Mouse (Mus musculus): Measurements from ENCODE around the gene Rpl36. TPM values are rescaled to one million over a fixed set of nuclear protein-coding genes. Genes with fewer than 3 reads are reported as not detected.
"Not testable (repeated sequence)": the region's sequence is repeated elsewhere in the genome, so short reads cannot be mapped to it uniquely, and the experiment has no call there.

Rpl36 gene
- polyA plus RNA-seq, 1 experiment from 2014 or later = 1,726 TPM

DNA sequence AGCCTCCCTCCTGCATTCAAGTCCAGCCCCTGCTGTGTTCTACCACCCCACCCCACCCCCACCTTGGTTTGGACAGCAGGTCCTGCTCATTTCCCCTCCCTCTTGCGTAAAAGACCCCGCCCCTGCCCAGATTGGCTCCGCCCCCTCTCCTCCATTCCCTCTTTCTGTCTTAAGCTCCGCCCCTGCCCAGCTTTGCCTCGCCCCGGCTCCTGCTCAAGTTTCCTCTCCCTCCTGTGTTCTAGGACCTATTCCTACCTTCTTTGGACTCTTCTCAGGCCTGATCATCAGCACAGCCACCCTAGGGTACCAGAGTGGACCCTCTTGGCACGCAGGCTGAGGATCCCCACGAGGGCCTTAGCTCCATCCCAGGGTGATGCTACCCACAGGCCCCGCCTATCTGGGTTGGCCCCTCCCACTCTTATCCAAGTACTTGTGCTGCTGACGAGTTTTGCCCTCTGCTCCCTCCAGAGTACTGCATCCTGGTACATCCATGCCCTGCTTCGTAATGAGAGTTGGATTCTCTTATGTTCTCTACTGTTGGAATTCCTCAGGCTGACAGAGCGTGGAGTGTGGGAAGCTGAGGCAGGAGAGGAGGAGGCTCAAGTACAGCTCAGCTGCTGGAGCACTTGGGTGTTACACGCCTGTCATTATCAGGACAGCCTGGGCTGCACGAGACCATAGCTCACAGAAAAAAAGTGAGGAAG lies 1.2 kb upstream of the Rpl36 start:
- no peak overlapping the region for H3K27ac ChIP-seq (replicated peaks; ENCODE audit: low read depth, low read length)

GRCm38 (mm10) chr17:56612565-56612939 lies 664 bp upstream of the Rpl36 start:
- Histone ChIP-seq H3K36me3 (ENCODE audit: control insufficient read depth, insufficient read depth, low read length) (peaks cover 19% of the 10 kb centered on the region), H3K4me1 (ENCODE audit: control insufficient read depth, insufficient read depth, low read length) (peaks cover 12% of the 10 kb centered on the region)
- not testable (repeated sequence) for ATAC-seq (ENCODE audit: insufficient number of reproducible peaks, low FRiP score, low TSS enrichment, low read depth); H3K4me3 ChIP-seq (ENCODE audit: low read depth, low read length); H3K4me2 ChIP-seq (ENCODE audit: low read depth, severe bottlenecking); DNase-seq (ENCODE audit: low spot score); H3K9me3 ChIP-seq (ENCODE audit: control insufficient read depth, low read length); H3K27me3 ChIP-seq (ENCODE audit: control insufficient read depth, insufficient read depth, low read length); H3K9ac ChIP-seq (ENCODE audit: low read length); H3K27ac ChIP-seq (replicated peaks; ENCODE audit: low read depth, low read length)
- WGBS = 80% methylated on average over 10 of the region's 10 CpGs

More for the DNA sequence above, 1.2 kb upstream of the Rpl36 start:
- peak overlapping the region; percentile 10; the same call in 1 of the 2 replicates for H3K4me3 ChIP-seq (ENCODE audit: low read depth, low read length)
- no peak overlapping the region for H3K4me2 ChIP-seq (ENCODE audit: low read depth, severe bottlenecking)
- H3K27me3 ChIP-seq (ENCODE audit: control insufficient read depth, insufficient read depth, low read length) = no peaks in the 10 kb centered on the region
- peaks cover 12% of the 10 kb centered on the region for H3K4me1 ChIP-seq (ENCODE audit: control insufficient read depth, insufficient read depth, low read length)
- H3K9me3 ChIP-seq (ENCODE audit: control insufficient read depth, low read length) = no peaks in the 10 kb centered on the region
- peaks cover 18% of the 10 kb centered on the region for H3K36me3 ChIP-seq (ENCODE audit: control insufficient read depth, insufficient read depth, low read length)
- DNase-seq (ENCODE audit: low spot score) (peak; percentile 48), ATAC-seq (ENCODE audit: insufficient number of reproducible peaks, low FRiP score, low TSS enrichment, low read depth) (no peak)
- H3K9ac ChIP-seq (ENCODE audit: low read length) = no peak overlapping the region
- 16% methylated on average over 14 of the region's 14 CpGs for WGBS

DNA sequence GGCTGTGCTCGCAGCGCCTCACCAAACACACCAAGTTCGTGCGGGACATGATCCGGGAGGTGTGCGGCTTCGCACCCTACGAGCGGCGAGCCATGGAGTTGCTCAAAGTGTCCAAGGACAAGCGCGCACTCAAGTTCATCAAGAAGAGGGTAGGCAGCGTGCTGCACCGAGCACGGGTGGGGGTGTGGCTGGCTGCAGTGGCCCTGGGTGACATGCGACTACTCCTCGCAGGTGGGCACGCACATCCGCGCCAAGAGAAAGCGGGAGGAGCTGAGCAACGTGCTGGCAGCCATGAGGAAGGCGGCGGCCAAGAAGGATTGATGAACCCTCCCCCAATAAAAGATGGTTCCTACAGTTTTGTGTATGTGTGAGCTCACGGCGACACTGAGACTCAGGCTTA lies 677 bp downstream of the Rpl36 start:
- Histone ChIP-seq H3K4me2 (ENCODE audit: low read depth, severe bottlenecking) (peak overlapping the region; percentile 84), H3K4me3 (ENCODE audit: low read depth, low read length) (peak overlapping the region; percentile 67), H3K9ac (ENCODE audit: low read length) (peak overlapping the region; percentile 84), H3K27ac (replicated peaks; ENCODE audit: low read depth, low read length) (peak overlapping the region; percentile 85), H3K36me3 (ENCODE audit: control insufficient read depth, insufficient read depth, low read length) (peaks cover 29% of the 10 kb centered on the region)
- not testable (repeated sequence) for H3K4me1 ChIP-seq (ENCODE audit: control insufficient read depth, insufficient read depth, low read length); H3K27me3 ChIP-seq (ENCODE audit: control insufficient read depth, insufficient read depth, low read length); H3K9me3 ChIP-seq (ENCODE audit: control insufficient read depth, low read length); ATAC-seq (ENCODE audit: insufficient number of reproducible peaks, low FRiP score, low TSS enrichment, low read depth)
- DNase-seq (ENCODE audit: low spot score) = peak; percentile 46
- under 1% methylated on average over 25 of the region's 26 CpGs for WGBS

- H3K9ac ChIP-seq (ENCODE audit: low read length) = peak overlapping the region; percentile 84
- H3K4me3 ChIP-seq (ENCODE audit: low read depth, low read length) = peak overlapping the region; percentile 67
- peak; percentile 31 for DNase-seq (ENCODE audit: low spot score)
Observed at GRCm38 (mm10) chr17:56614391-56615135, 1.3 kb downstream of the Rpl36 start.

GRCm38 (mm10) chr17:56615136-56615784 lies 2.0 kb downstream of the Rpl36 start:
- DNase-seq (ENCODE audit: low spot score) (no peak), ATAC-seq (ENCODE audit: insufficient number of reproducible peaks, low FRiP score, low TSS enrichment, low read depth) (no peak)
- Histone ChIP-seq H3K36me3 (ENCODE audit: control insufficient read depth, insufficient read depth, low read length) (peaks cover 36% of the 10 kb centered on the region), H3K9me3 (ENCODE audit: control insufficient read depth, low read length) (no peaks in the 10 kb centered on the region), H3K4me3 (ENCODE audit: low read depth, low read length) (no peak overlapping the region; the same call in 1 of the 2 replicates), H3K9ac (ENCODE audit: low read length) (no peak overlapping the region), H3K27ac (replicated peaks; ENCODE audit: low read depth, low read length) (no peak overlapping the region), H3K4me2 (ENCODE audit: low read depth, severe bottlenecking) (peak overlapping the region; percentile 84; the same call in 1 of the 2 replicates), H3K4me1 (ENCODE audit: control insufficient read depth, insufficient read depth, low read length) (peaks cover 8% of the 10 kb centered on the region), H3K27me3 (ENCODE audit: control insufficient read depth, insufficient read depth, low read length) (no peaks in the 10 kb centered on the region)
- WGBS = 89% methylated on average over 11 of the region's 11 CpGs

More at GRCm38 (mm10) chr17:56614391-56615135, 1.3 kb downstream of the Rpl36 start:
- no peaks in the 10 kb centered on the region for H3K9me3 ChIP-seq (ENCODE audit: control insufficient read depth, low read length)
- no peaks in the 10 kb centered on the region for H3K27me3 ChIP-seq (ENCODE audit: control insufficient read depth, insufficient read depth, low read length)
- 26% methylated on average over 14 of the region's 14 CpGs for WGBS
- H3K36me3 ChIP-seq (ENCODE audit: control insufficient read depth, insufficient read depth, low read length) = peaks cover 33% of the 10 kb centered on the region
- no peak overlapping the region for H3K27ac ChIP-seq (replicated peaks; ENCODE audit: low read depth, low read length)
- H3K4me2 ChIP-seq (ENCODE audit: low read depth, severe bottlenecking) = peak overlapping the region; percentile 84
- peaks cover 8% of the 10 kb centered on the region for H3K4me1 ChIP-seq (ENCODE audit: control insufficient read depth, insufficient read depth, low read length)
- ATAC-seq (ENCODE audit: insufficient number of reproducible peaks, low FRiP score, low TSS enrichment, low read depth) = no peak

- H3K27ac ChIP-seq (replicated peaks; ENCODE audit: low read depth, low read length) = no peak overlapping the region
- H3K36me3 ChIP-seq (ENCODE audit: control insufficient read depth, insufficient read depth, low read length) = peaks cover 40% of the 10 kb centered on the region
Observed at GRCm38 (mm10) chr17:56615792-56616191, 2.6 kb downstream of the Rpl36 start.

DNA sequence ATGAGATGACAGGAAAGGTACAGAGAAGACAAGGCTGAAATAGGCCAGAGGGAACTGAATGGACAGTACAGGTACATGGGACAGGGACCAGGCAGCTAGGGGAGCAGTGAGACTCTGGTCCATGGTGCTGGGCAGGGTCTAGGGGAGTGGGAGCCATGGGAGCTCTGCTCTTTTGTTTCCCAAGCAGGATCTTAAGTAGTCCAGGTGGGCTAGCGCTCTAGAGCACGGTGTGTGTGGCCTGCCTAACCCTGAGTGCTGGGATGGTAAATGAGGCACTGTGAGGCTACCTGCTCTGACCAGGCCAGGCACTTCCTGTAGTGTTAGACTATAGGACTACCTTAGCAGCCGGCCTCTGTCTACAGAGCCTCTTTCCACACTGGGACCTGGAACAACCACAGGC lies 3.5 kb downstream of the Rpl36 start:
- WGBS = 86% methylated on average over 3 of the region's 3 CpGs
- DNase-seq (ENCODE audit: low spot score) (no peak), ATAC-seq (ENCODE audit: insufficient number of reproducible peaks, low FRiP score, low TSS enrichment, low read depth) (no peak)
- H3K9me3 ChIP-seq (ENCODE audit: control insufficient read depth, low read length) = no peaks in the 10 kb centered on the region
- H3K4me1 ChIP-seq (ENCODE audit: control insufficient read depth, insufficient read depth, low read length) = peaks cover 8% of the 10 kb centered on the region
- H3K4me2 ChIP-seq (ENCODE audit: low read depth, severe bottlenecking) = no peak overlapping the region
- H3K27me3 ChIP-seq (ENCODE audit: control insufficient read depth, insufficient read depth, low read length) = no peaks in the 10 kb centered on the region
- H3K27ac ChIP-seq (replicated peaks; ENCODE audit: low read depth, low read length) = no peak overlapping the region
- H3K9ac ChIP-seq (ENCODE audit: low read length) = no peak overlapping the region
- peaks cover 42% of the 10 kb centered on the region for H3K36me3 ChIP-seq (ENCODE audit: control insufficient read depth, insufficient read depth, low read length)
- H3K4me3 ChIP-seq (ENCODE audit: low read depth, low read length) = 0 out of 2 replicates have a peak overlapping the region, but pooled peaks have one; percentile 3

More at GRCm38 (mm10) chr17:56615792-56616191, 2.6 kb downstream of the Rpl36 start:
- no peak overlapping the region for H3K4me2 ChIP-seq (ENCODE audit: low read depth, severe bottlenecking)
- 95% methylated on average over 4 of the region's 4 CpGs for WGBS
- no peak overlapping the region for H3K4me3 ChIP-seq (ENCODE audit: low read depth, low read length)
- DNase-seq (ENCODE audit: low spot score) (no peak), ATAC-seq (ENCODE audit: insufficient number of reproducible peaks, low FRiP score, low TSS enrichment, low read depth) (no peak)
- H3K4me1 ChIP-seq (ENCODE audit: control insufficient read depth, insufficient read depth, low read length) = peaks cover 8% of the 10 kb centered on the region
- no peak overlapping the region for H3K9ac ChIP-seq (ENCODE audit: low read length)
- no peaks in the 10 kb centered on the region for H3K9me3 ChIP-seq (ENCODE audit: control insufficient read depth, low read length)
- H3K27me3 ChIP-seq (ENCODE audit: control insufficient read depth, insufficient read depth, low read length) = no peaks in the 10 kb centered on the region

- no peak overlapping the region for H3K4me3 ChIP-seq (ENCODE audit: low read depth, low read length)
- no peak overlapping the region for H3K27ac ChIP-seq (replicated peaks; ENCODE audit: low read depth, low read length)
- no peaks in the 10 kb centered on the region for H3K9me3 ChIP-seq (ENCODE audit: control insufficient read depth, low read length)
- no peak overlapping the region for H3K4me2 ChIP-seq (ENCODE audit: low read depth, severe bottlenecking)
- ATAC-seq (ENCODE audit: insufficient number of reproducible peaks, low FRiP score, low TSS enrichment, low read depth) (no peak), DNase-seq (ENCODE audit: low spot score) (no peak)
- H3K36me3 ChIP-seq (ENCODE audit: control insufficient read depth, insufficient read depth, low read length) = peaks cover 46% of the 10 kb centered on the region
- H3K9ac ChIP-seq (ENCODE audit: low read length) = no peak overlapping the region
- H3K4me1 ChIP-seq (ENCODE audit: control insufficient read depth, insufficient read depth, low read length) = peaks cover 8% of the 10 kb centered on the region
- no peaks in the 10 kb centered on the region for H3K27me3 ChIP-seq (ENCODE audit: control insufficient read depth, insufficient read depth, low read length)
- WGBS = 89% methylated on average over 8 of the region's 8 CpGs
Observed at GRCm38 (mm10) chr17:56617628-56618027, 4.4 kb downstream of the Rpl36 start.
